Mouse (Mus musculus) midbrain, embryonic 11.5 days (tissue): ENCODE measurements at regions not wholly inside any gene's neighbourhood (a gene's known extent, or its start where the extent isn't known, plus 50 kb on each side); places are given as distances from the start of the nearest gene placed in this dataset.

Source experiments
- ATAC-seq: fragments of 200-750 bp; cut with Nextera tagmentation; 2 replicates; pipeline ENCODE4 v1.8.0; 2017; ENCODE audit warnings: moderate TSS enrichment, moderate library complexity; ENCODE audit not compliant: low FRiP score
- DNase-seq: peaks from one replicate; pipeline ENCODE4 v3.0.0; 2015; ENCODE audit warnings: low spot score; ENCODE audit errors: missing footprints
- H3K27ac ChIP-seq: fragments of 300-500 bp; sonication (generic); 2 replicates; pipeline ENCODE4 v1.5.1; 2014; ENCODE audit warnings: low read depth, low read length
- H3K27me3 ChIP-seq: fragments of 300-500 bp; sonication (generic); 2 replicates; pipeline ENCODE4 v1.6.1; 2014; ENCODE audit warnings: mild to moderate bottlenecking, low read length, moderate library complexity, mixed read lengths; ENCODE audit not compliant: control insufficient read depth, insufficient read depth
- H3K36me3 ChIP-seq: fragments of 300-500 bp; sonication (generic); 2 replicates; pipeline ENCODE4 v1.6.1; 2014; ENCODE audit warnings: mild to moderate bottlenecking, low read length, moderate library complexity, mixed read lengths; ENCODE audit not compliant: control insufficient read depth, insufficient read depth
- H3K4me1 ChIP-seq: fragments of 300-500 bp; sonication (generic); 2 replicates; pipeline ENCODE4 v1.6.1; 2014; ENCODE audit warnings: low read length; ENCODE audit not compliant: control insufficient read depth, insufficient read depth
- H3K4me2 ChIP-seq: fragments of 300-500 bp; sonication (generic); 2 replicates; pipeline ENCODE4 v1.6.1; 2014; ENCODE audit warnings: mild to moderate bottlenecking, moderate library complexity
- H3K4me3 ChIP-seq: fragments of 300-500 bp; sonication (generic); 2 replicates; pipeline ENCODE4 v1.5.1; 2014; ENCODE audit warnings: low read depth, low read length
- H3K9ac ChIP-seq: fragments of 300-500 bp; sonication (generic); 2 replicates; pipeline ENCODE4 v1.6.1; 2014; ENCODE audit warnings: low read length
- H3K9me3 ChIP-seq: fragments of 300-500 bp; sonication (generic); 2 replicates; pipeline ENCODE4 v1.6.1; 2016; ENCODE audit warnings: low read length; ENCODE audit not compliant: control insufficient read depth
- WGBS: fragments of 180-500 bp; shearing (Covaris S2); extraction: QIAGEN DNeasy Blood & Tissue Kit; methylation state at CpG from one replicate; pipeline ENCODE4 v1.1.7; 2014; 5-methylcytosine and 5-hydroxymethylcytosine counted together

- no peaks in the 10 kb centered on the region for H3K27me3 ChIP-seq
- no peaks in the 10 kb centered on the region for H3K9me3 ChIP-seq
- H3K4me2 ChIP-seq, result no peak overlapping the region
- no peak overlapping the region for H3K27ac ChIP-seq
- ATAC-seq, result no peak
- no peak overlapping the region for H3K9ac ChIP-seq
- DNase-seq, result no peak
- H3K36me3 ChIP-seq, result no peaks in the 10 kb centered on the region
- no peak overlapping the region for H3K4me3 ChIP-seq
- 65% methylated on average over 1 of the region's 1 CpGs for WGBS
- no peaks in the 10 kb centered on the region for H3K4me1 ChIP-seq
Observed at GRCm38 (mm10) chr15:44891544-44891943, 4757.4 kb downstream of the 9330182O14Rik start.

GRCm38 (mm10) chr15:44896220-44896619 is 4762.1 kb downstream of the 9330182O14Rik start:
- no peak overlapping the region for H3K4me3 ChIP-seq
- DNase-seq, result no peak
- no peak for ATAC-seq
- H3K27me3 ChIP-seq, result no peaks in the 10 kb centered on the region
- no peaks in the 10 kb centered on the region for H3K4me1 ChIP-seq
- no peak overlapping the region for H3K4me2 ChIP-seq
- H3K36me3 ChIP-seq, result no peaks in the 10 kb centered on the region
- 66% methylated on average over 1 of the region's 1 CpGs for WGBS
- H3K9ac ChIP-seq, result no peak overlapping the region
- no peaks in the 10 kb centered on the region for H3K9me3 ChIP-seq
- no peak overlapping the region for H3K27ac ChIP-seq

GRCm38 (mm10) chr15:44897572-44897971 is 4763.4 kb downstream of the 9330182O14Rik start:
- DNase-seq (no peak), ATAC-seq (no peak)
- H3K27me3 ChIP-seq, result no peaks in the 10 kb centered on the region
- H3K4me1 ChIP-seq, result no peaks in the 10 kb centered on the region
- 86% methylated on average over 1 of the region's 1 CpGs for WGBS
- H3K4me2 ChIP-seq, result no peak overlapping the region
- no peaks in the 10 kb centered on the region for H3K36me3 ChIP-seq
- H3K9ac ChIP-seq, result no peak overlapping the region
- no peak overlapping the region for H3K27ac ChIP-seq
- H3K4me3 ChIP-seq, result no peak overlapping the region
- no peaks in the 10 kb centered on the region for H3K9me3 ChIP-seq

- Histone ChIP-seq H3K4me1 (no peaks in the 10 kb centered on the region), H3K9ac (no peak overlapping the region), H3K27ac (no peak overlapping the region), H3K9me3 (no peaks in the 10 kb centered on the region), H3K36me3 (no peaks in the 10 kb centered on the region), H3K4me2 (no peak overlapping the region), H3K27me3 (no peaks in the 10 kb centered on the region), H3K4me3 (no peak overlapping the region)
- DNase-seq (no peak), ATAC-seq (no peak)
- 78% methylated on average over 2 of the region's 2 CpGs for WGBS
Observed at GRCm38 (mm10) chr15:44907133-44907532, 4773.0 kb downstream of the 9330182O14Rik start.

GRCm38 (mm10) chr15:44913434-44913833 is 4779.3 kb downstream of the 9330182O14Rik start:
- Histone ChIP-seq H3K9me3 (no peaks in the 10 kb centered on the region), H3K4me1 (no peaks in the 10 kb centered on the region), H3K4me2 (no peak overlapping the region), H3K27me3 (no peaks in the 10 kb centered on the region), H3K27ac (no peak overlapping the region), H3K4me3 (no peak overlapping the region), H3K36me3 (no peaks in the 10 kb centered on the region), H3K9ac (no peak overlapping the region)
- 85% methylated on average over 7 of the region's 7 CpGs for WGBS
- ATAC-seq, result no peak
- no peak for DNase-seq

- no peaks in the 10 kb centered on the region for H3K4me1 ChIP-seq
- no peak overlapping the region for H3K27ac ChIP-seq
- no peak overlapping the region for H3K9ac ChIP-seq
- H3K4me2 ChIP-seq, result no peak overlapping the region
- ATAC-seq, result no peak
- no peaks in the 10 kb centered on the region for H3K9me3 ChIP-seq
- no peak for DNase-seq
- no peak overlapping the region for H3K4me3 ChIP-seq
- 92% methylated on average over 2 of the region's 2 CpGs for WGBS
- no peaks in the 10 kb centered on the region for H3K36me3 ChIP-seq
- H3K27me3 ChIP-seq, result no peaks in the 10 kb centered on the region
Observed at GRCm38 (mm10) chr15:44915005-44915404, 4780.8 kb downstream of the 9330182O14Rik start.

- Histone ChIP-seq H3K36me3 (no peaks in the 10 kb centered on the region), H3K27me3 (no peaks in the 10 kb centered on the region), H3K4me3 (no peak overlapping the region), H3K4me1 (no peaks in the 10 kb centered on the region), H3K27ac (no peak overlapping the region), H3K9ac (no peak overlapping the region), H3K9me3 (no peaks in the 10 kb centered on the region), H3K4me2 (no peak overlapping the region)
- DNase-seq (no peak), ATAC-seq (no peak)
- WGBS, result 82% methylated on average over 1 of the region's 1 CpGs
Observed at GRCm38 (mm10) chr15:44916479-44916878, 4782.3 kb downstream of the 9330182O14Rik start.

- DNase-seq (no peak), ATAC-seq (no peak)
- Histone ChIP-seq H3K36me3 (no peaks in the 10 kb centered on the region), H3K27ac (no peak overlapping the region), H3K4me3 (no peak overlapping the region), H3K9ac (no peak overlapping the region), H3K9me3 (no peaks in the 10 kb centered on the region), H3K4me1 (no peaks in the 10 kb centered on the region), H3K27me3 (no peaks in the 10 kb centered on the region), H3K4me2 (no peak overlapping the region)
- 76% methylated on average over 1 of the region's 1 CpGs for WGBS
Observed at GRCm38 (mm10) chr15:44924686-44925085, 4790.5 kb downstream of the 9330182O14Rik start.

- Histone ChIP-seq H3K4me2 (no peak overlapping the region), H3K9ac (no peak overlapping the region), H3K4me1 (no peaks in the 10 kb centered on the region), H3K27me3 (no peaks in the 10 kb centered on the region), H3K9me3 (no peaks in the 10 kb centered on the region), H3K27ac (no peak overlapping the region), H3K36me3 (no peaks in the 10 kb centered on the region), H3K4me3 (no peak overlapping the region)
- no peak for ATAC-seq
- no peak for DNase-seq
- 80% methylated on average over 3 of the region's 3 CpGs for WGBS
Observed at GRCm38 (mm10) chr15:44927058-44927457, 4792.9 kb downstream of the 9330182O14Rik start.

GRCm38 (mm10) chr15:44948626-44949025 is 4814.5 kb downstream of the 9330182O14Rik start:
- no peak for ATAC-seq
- Histone ChIP-seq H3K4me2 (no peak overlapping the region), H3K4me3 (no peak overlapping the region), H3K4me1 (no peaks in the 10 kb centered on the region), H3K9ac (no peak overlapping the region), H3K9me3 (no peaks in the 10 kb centered on the region), H3K27me3 (no peaks in the 10 kb centered on the region), H3K36me3 (no peaks in the 10 kb centered on the region), H3K27ac (no peak overlapping the region)
- no peak for DNase-seq
- WGBS, result 86% methylated on average over 4 of the region's 4 CpGs
